Mouse (Mus musculus): ENCODE results near the gene D430042O09Rik.
A peak's percentile ranks its signal among the peaks of the same experiment; 100 is the strongest.

The D430042O09Rik gene

GRCm38 (mm10) chr7:125883232-125883631 lies 175.5 kb downstream of the D430042O09Rik start:
- no peak for DNase-seq

GRCm38 (mm10) chr7:125886116-125886680 lies 178.5 kb downstream of the D430042O09Rik start:
- no peak for DNase-seq

DNA sequence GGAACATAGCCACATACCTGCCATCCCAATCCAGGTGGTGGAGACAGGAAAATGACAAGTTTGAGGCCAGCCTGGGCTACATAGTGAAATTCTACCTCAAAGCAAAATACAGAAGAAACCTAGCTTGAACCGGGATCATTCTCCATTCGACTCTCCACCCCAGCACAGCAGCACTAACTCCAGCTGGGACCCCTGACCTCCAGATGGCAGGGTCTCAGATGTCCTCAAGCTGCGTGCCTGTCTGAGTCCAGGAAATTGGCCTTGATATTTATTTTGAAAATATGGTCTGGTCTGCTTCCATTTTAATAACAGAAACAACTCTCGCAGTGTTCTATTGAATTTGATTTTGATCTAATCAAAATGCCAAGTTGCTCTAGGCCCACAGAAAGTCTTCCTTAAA lies 179.4 kb downstream of the D430042O09Rik start:
- no peak for DNase-seq

DNA sequence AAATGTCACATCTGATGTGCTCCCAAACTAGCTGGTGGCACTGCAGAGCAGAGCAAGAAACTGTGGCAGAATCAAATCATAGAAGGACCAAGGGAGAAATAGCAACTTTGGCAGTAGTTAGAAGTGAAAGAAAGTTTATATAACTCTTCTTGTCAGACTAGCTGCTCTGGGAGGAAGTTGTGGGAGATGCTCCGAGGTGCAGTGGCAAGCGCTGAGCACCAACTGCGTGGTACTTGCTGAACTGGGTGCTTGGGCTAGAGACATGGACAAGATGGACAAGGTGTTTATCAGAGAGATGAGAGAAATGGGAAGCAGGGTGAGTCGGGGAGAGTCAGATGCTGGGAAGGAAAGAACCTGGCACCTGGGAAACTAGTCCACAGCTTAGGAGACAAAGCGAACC lies 180.1 kb downstream of the D430042O09Rik start:
- DNase-seq: no peak

- DNase-seq: no peak
Measured at GRCm38 (mm10) chr7:125888373-125888772, 180.7 kb downstream of the D430042O09Rik start.

GRCm38 (mm10) chr7:125893621-125894020 lies 185.9 kb downstream of the D430042O09Rik start:
- DNase-seq: no peak

DNA sequence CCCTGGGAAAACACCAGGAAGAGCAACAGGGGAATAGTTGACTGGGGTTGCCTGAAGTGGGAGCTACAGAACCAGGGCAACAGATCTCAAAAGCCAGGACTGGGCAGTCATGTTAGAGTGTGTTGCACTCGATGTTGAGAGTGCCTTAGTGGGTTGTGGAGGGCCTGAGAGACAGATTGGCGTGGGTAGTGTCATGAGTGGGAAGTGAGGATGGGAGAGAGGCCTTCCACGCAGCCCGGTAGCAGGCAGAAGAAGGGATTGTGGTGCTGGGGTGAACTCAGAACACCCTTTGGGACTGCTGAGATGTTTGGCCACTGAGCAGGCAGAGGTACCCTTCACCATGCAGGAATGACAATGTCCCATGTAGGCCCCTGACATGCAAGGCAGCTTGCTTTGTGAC lies 189.4 kb downstream of the D430042O09Rik start:
- DNase-seq: no peak

GRCm38 (mm10) chr7:125899036-125899435 lies 191.3 kb downstream of the D430042O09Rik start:
- DNase-seq: no peak

DNA sequence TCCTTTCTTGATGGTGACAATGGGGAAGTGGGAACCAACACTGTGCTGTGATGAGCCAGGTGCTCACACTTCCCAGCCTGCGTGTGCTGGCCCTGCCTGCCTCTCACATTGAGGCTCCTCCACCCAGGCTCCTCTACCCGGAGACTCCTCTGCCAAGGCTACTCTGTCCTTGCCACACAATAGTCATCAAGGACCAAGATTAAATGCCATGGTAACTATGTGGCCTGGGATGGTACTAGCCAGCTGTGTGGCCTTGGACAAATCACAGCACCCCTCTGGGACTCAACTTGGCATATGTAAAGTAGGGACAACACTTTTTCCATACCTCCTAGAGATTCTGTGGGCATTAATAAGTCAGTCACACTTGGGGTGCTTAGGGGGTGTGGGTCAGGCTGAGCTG lies 192.2 kb downstream of the D430042O09Rik start:
- no peak for DNase-seq

GRCm38 (mm10) chr7:125900386-125901161 lies 192.9 kb downstream of the D430042O09Rik start:
- DNase-seq: no peak

DNA sequence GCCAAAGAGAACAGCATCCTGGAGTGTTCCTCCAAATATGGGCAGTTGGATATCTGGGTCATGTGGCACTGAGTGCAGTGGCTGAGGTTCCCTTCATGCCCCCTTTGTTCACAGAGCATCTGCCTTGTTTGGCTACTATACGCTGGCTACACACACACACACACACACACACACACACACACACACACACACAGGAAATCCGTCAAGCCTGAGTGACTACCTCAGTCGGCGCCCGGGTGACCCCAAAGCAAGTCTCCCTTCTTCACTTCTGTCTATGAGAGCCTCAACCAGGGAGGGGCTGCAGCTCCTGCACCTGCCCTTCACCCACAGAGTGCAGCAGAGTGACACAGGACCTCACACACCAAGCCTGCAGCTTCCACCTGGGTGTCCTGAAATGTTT lies 213.1 kb downstream of the D430042O09Rik start:
- DNase-seq: peak in 1 of 2 experiments; percentile 6

GRCm38 (mm10) chr7:125924044-125924443 lies 216.4 kb downstream of the D430042O09Rik start:
- no peak for DNase-seq

Measured in thymus, adult 18-20 months (tissue).